Mouse (Mus musculus) CH12.LX (cell line): Measurements from ENCODE around the gene Zswim3. TPM values are rescaled to one million over a fixed set of nuclear protein-coding genes. Genes with fewer than 3 reads are reported as not detected.

Experiments used
- DNase-seq: peaks from one replicate; pipeline ENCODE4 v3.0.0-alpha.2; 2013; ENCODE audit errors: extremely low read depth
- H3K27ac ChIP-seq: 2 replicates; pipeline ENCODE4 v1.5.1; 2012; ENCODE audit warnings: low read depth, mild to moderate bottlenecking, control low read depth, moderate library complexity; ENCODE audit not compliant: insufficient read depth
- H3K27me3 ChIP-seq: replicated peaks from 2 replicates; pipeline ENCODE3; 2012; ENCODE audit warnings: inconsistent platforms
- H3K36me3 ChIP-seq, 2 experiments: replicated peaks in 1 of 2; 2 replicates each; pipeline versions ENCODE3 to v1.6.1; 2012; ENCODE audit warnings: inconsistent platforms in 1 of 2, low read length in 1 of 2, mild to moderate bottlenecking in 1 of 2, mixed read lengths in 1 of 2, moderate library complexity in 1 of 2; ENCODE audit not compliant: control insufficient read depth in 1 of 2, insufficient read depth in 1 of 2
- H3K4me1 ChIP-seq, 2 experiments: 2 replicates each; pipeline ENCODE4 v1.6.1; 2012; ENCODE audit warnings: inconsistent platforms in 1 of 2, moderate library complexity in 1 of 2; ENCODE audit not compliant: insufficient read depth in 2 of 2, control insufficient read depth in 1 of 2
- H3K4me2 ChIP-seq: 2 replicates; pipeline ENCODE4 v1.6.1; 2012; ENCODE audit warnings: low read depth, mild to moderate bottlenecking, control low read depth; ENCODE audit not compliant: poor library complexity, insufficient read depth, severe bottlenecking
- H3K4me3 ChIP-seq, 3 experiments: fragments of 150-350 bp in 1 of 3; sonication (generic) in 1 of 3; replicated peaks in 1 of 3; 2 replicates each; pipeline versions ENCODE3 to v1.5.1; 2011 to 2012; ENCODE audit warnings: low read depth in 2 of 3, low read length in 2 of 3, mild to moderate bottlenecking in 2 of 3, moderate library complexity in 2 of 3, control low read depth in 1 of 3, improper control_type of control experiment in 1 of 3, inconsistent platforms in 1 of 3, mixed read lengths in 1 of 3; ENCODE audit not compliant: poor library complexity in 1 of 3
- H3K79me2 ChIP-seq: replicated peaks from 2 replicates; pipeline ENCODE4 v1.6.1; 2012; ENCODE audit warnings: mild to moderate bottlenecking, moderate library complexity; ENCODE audit not compliant: control insufficient read depth, poor library complexity, insufficient read depth, severe bottlenecking; ENCODE audit errors: extremely low read depth
- H3K9ac ChIP-seq: 2 replicates; pipeline ENCODE4 v1.6.1; 2012; ENCODE audit warnings: low read depth, mild to moderate bottlenecking, control low read depth, moderate library complexity; ENCODE audit not compliant: insufficient read depth
- H3K9me3 ChIP-seq: replicated peaks from 2 replicates; pipeline ENCODE3; 2012; ENCODE audit warnings: low read length, inconsistent platforms, mixed read lengths
- BHLHE40 ChIP-seq: IDR thresholded peaks from 2 replicates; pipeline ENCODE4 v1.6.1; 2011; ENCODE audit warnings: mild to moderate bottlenecking, low read depth, low read length, improper control_type of control experiment
- CHD2 ChIP-seq: IDR thresholded peaks from 2 replicates; pipeline ENCODE4 v1.6.1; 2011; ENCODE audit warnings: low read length, improper control_type of control experiment
- CTCF ChIP-seq, 2 experiments: IDR thresholded peaks in 1 of 2; conservative IDR thresholded peaks in 1 of 2; 2 replicates each; pipeline ENCODE4 v1.5.1; 2011 to 2012; ENCODE audit warnings: low read depth in 2 of 2, low read length in 2 of 2, improper control_type of control experiment in 1 of 2, inconsistent platforms in 1 of 2, mild to moderate bottlenecking in 1 of 2, moderate library complexity in 1 of 2
- EP300 ChIP-seq: IDR thresholded peaks from 2 replicates; pipeline ENCODE4 v1.6.1; 2011; ENCODE audit warnings: low read length, improper control_type of control experiment
- ETS1 ChIP-seq: conservative IDR thresholded peaks from 2 replicates; pipeline ENCODE4 v1.6.1; 2012; ENCODE audit warnings: low read depth, mild to moderate bottlenecking, inconsistent platforms, low read length, improper control_type of control experiment, moderate library complexity
- JUND ChIP-seq: conservative IDR thresholded peaks from 2 replicates; pipeline ENCODE4 v1.6.1; 2011; ENCODE audit warnings: low read depth, low read length, improper control_type of control experiment
- KAT2A ChIP-seq: IDR thresholded peaks from 2 replicates; pipeline ENCODE4 v1.6.1; 2012; ENCODE audit warnings: low read length, improper control_type of control experiment, inconsistent platforms; ENCODE audit not compliant: insufficient replicate concordance
- MEF2A ChIP-seq: IDR thresholded peaks from 2 replicates; pipeline ENCODE4 v1.6.1; 2014; ENCODE audit warnings: low read depth, mild to moderate bottlenecking, inconsistent platforms, low read length, improper control_type of control experiment, borderline replicate concordance
- MXI1 ChIP-seq: IDR thresholded peaks from 2 replicates; pipeline ENCODE4 v1.6.1; 2011; ENCODE audit warnings: mild to moderate bottlenecking, low read depth, low read length, improper control_type of control experiment
- MYC ChIP-seq: IDR thresholded peaks from 2 replicates; pipeline ENCODE4 v1.6.1; 2011; ENCODE audit warnings: low read depth, mild to moderate bottlenecking, improper control_type of control experiment, low read length
- NRF1 ChIP-seq: IDR thresholded peaks from 2 replicates; pipeline ENCODE4 v1.6.1; 2014; ENCODE audit warnings: low read depth, mild to moderate bottlenecking, inconsistent platforms, low read length, improper control_type of control experiment, moderate library complexity
- PAX5 ChIP-seq: IDR thresholded peaks from 2 replicates; pipeline ENCODE4 v1.6.1; 2012; ENCODE audit warnings: low read length, inconsistent platforms, mixed read lengths
- RAD21 ChIP-seq: IDR thresholded peaks from 2 replicates; pipeline ENCODE4 v1.6.1; 2011; ENCODE audit warnings: low read depth, mild to moderate bottlenecking, low read length, improper control_type of control experiment, moderate library complexity
- USF1 ChIP-seq: IDR thresholded peaks from 2 replicates; pipeline ENCODE4 v1.6.1; 2014; ENCODE audit warnings: low read depth, mild to moderate bottlenecking, inconsistent platforms, low read length, improper control_type of control experiment
- ZKSCAN1 ChIP-seq: IDR thresholded peaks from 2 replicates; pipeline ENCODE4 v1.6.1; 2012; ENCODE audit warnings: low read depth, inconsistent platforms, low read length, improper control_type of control experiment, borderline replicate concordance
- dilution Hi-C: fragments of 300-500 bp; cut with MboI; formaldehyde crosslinking; loops from 2 replicates; pipeline ENCODE4 v1.14.3; 2020; ENCODE audit warnings: low sequenced_read_pairs; ENCODE audit not compliant: extremely low pct_unique_long_range_greater_than_20kb, extremely low pct_ligation_motif_present
- in situ Hi-C: fragments of 300-500 bp; cut with MboI; formaldehyde crosslinking; loops from 3 replicates; pipeline ENCODE4 v1.14.3; 2019; ENCODE audit warnings: low sequenced_read_pairs, low pct_ligation_motif_present, low pct_unique_long_range_greater_than_20kb, mixed read lengths
- polyA plus RNA-seq: library from polyadenylated mRNA; unstranded; fragments of >175 nt; gene quantifications from 2 replicates; pipeline ENCODE4 v1.2.1, GENCODE M21; 2012; ENCODE audit warnings: low read depth; ENCODE audit not compliant: insufficient read length
- total RNA-seq, 2 experiments: library from RNA; depleted of rRNA; stranded (reverse); fragments of 300-350 nt in 1 of 2; fragments of >200 nt in 1 of 2; gene quantifications; 2 replicates each; pipeline ENCODE4 v1.2.3; 2012 to 2014

The Zswim3 gene
- total and polyA plus RNA-seq, 3 experiments: 2.3 to 3.5 (median 2.5) TPM

DNA sequence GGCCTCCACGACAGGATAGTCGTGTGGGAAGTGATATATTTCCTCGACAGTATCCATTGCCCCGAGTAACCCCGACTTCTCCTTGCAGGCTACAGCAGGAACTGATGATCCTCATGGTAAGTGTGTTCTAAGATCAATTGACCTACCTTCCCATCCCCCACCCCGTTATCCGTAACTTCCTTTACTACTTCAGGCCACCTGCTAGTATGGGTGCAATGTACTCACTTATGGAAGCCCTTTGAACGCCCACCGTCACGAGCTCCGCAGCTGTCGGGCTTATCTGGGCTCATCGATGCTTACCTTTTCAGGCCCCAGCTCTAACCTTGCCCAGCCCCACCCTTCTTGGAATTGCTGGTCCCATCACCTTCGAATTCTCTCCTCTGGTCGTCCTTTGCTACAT is 34.6 kb upstream of the Zswim3 start:
- Histone ChIP-seq H3K9ac (peak overlapping the region; percentile 79), H3K79me2 (peaks cover 10% of the 10 kb centered on the region; the same call in 1 of the 2 replicates)
- TF ChIP-seq RAD21: no peak
- TF ChIP-seq CHD2: peak; percentile 58; the same call in 1 of the 2 replicates
- 0 out of 2 replicates have a peak, but pooled peaks have one; percentile 20 for TF ChIP-seq MXI1
- TF ChIP-seq, all 38 proteins: peak for 2
- H3K4me1 ChIP-seq: peaks cover 9 to 28% of the 10 kb centered on the region in 2 experiments
- peak; percentile 43 for DNase-seq
- dilution Hi-C loops: no loop called here
- peaks cover 39 to 63% of the 10 kb centered on the region in 2 experiments for H3K36me3 ChIP-seq
- H3K27ac ChIP-seq: peak overlapping the region; percentile 18; the same call in 1 of the 2 replicates
- H3K4me2 ChIP-seq: peak overlapping the region; percentile 73
- in situ Hi-C loops: no loop called here
- no peaks in the 10 kb centered on the region for H3K9me3 ChIP-seq
- H3K4me3 ChIP-seq: peak overlapping the region; percentile 73 to 98 (median 92)
- H3K27me3 ChIP-seq: no peaks in the 10 kb centered on the region

DNA sequence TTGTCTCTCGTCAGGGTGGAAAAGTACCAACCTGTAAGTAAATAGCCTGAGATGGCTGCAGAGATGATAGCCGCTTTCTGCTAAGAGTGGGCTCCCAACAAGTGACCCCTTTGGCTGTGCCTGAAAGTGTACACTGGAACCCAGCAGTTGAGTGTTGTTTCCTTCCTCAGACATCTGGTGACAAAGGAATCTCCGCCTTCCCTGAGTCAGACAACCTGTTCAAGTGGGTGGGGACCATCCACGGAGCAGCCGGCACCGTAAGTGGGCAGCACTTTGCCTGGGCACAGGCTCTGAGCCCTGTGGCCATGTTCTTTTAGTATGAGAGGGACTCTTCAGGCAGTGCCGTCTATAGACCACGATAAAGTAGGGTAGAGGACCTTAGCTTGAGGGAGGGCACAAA is 33.8 kb upstream of the Zswim3 start:
- Histone ChIP-seq H3K9me3 (no peaks in the 10 kb centered on the region), H3K4me1 (peaks cover 9 to 28% of the 10 kb centered on the region in 2 experiments), H3K4me3 (peak overlapping the region; percentile 73 to 98 (median 92)), H3K9ac (no peak overlapping the region; the same call in 1 of the 2 replicates), H3K27me3 (no peaks in the 10 kb centered on the region), H3K27ac (no peak overlapping the region)
- in situ Hi-C loops (no loop called here), dilution Hi-C loops (no loop called here)
- no peak for DNase-seq
- TF ChIP-seq JUND (no peak), MYC (no peak), ZKSCAN1 (no peak), ETS1 (no peak), KAT2A (no peak), CTCF (conservative IDR thresholded peaks at IDR 0.05 in 1 of 2, IDR thresholded peaks at IDR 0.05 in 1 of 2; ENCODE audit: low read depth in 2 of 2, low read length in 2 of 2) (no peak), MEF2A (no peak), USF1 (no peak), BHLHE40 (no peak), PAX5 (no peak), NRF1 (no peak), EP300 (no peak), MXI1 (no peak)
- TF ChIP-seq, all 38 proteins: peak for 0
- peaks cover 32 to 55% of the 10 kb centered on the region in 2 experiments for H3K36me3 ChIP-seq
- H3K4me2 ChIP-seq: peak overlapping the region; percentile 73; the same call in 1 of the 2 replicates
- peaks cover 10% of the 10 kb centered on the region; the same call in 1 of the 2 replicates for H3K79me2 ChIP-seq
